Mouse (Mus musculus) left cerebral cortex, postnatal 10 days (tissue): ENCODE data around the gene Kdm2b. TPM values are rescaled to one million over a fixed set of nuclear protein-coding genes. Genes with fewer than 3 reads are reported as not detected.

Experiments
- DNase-seq, 2 experiments: peaks; one replicate each; pipeline ENCODE4 v3.0.0; 2021 to 2022; ENCODE audit warnings: low spot score in 2 of 2, mixed read lengths in 1 of 2; ENCODE audit errors: extremely low spot score in 1 of 2
- intact Hi-C: fragments of 180-260 bp; cut with DNase I; formaldehyde crosslinking; loops from one replicate; pipeline ENCODE4 v1.15.1; 2025
- total RNA-seq, 2 experiments: library from RNA; stranded (reverse); gene quantifications; 2 replicates each; pipeline ENCODE4 v1.2.3; 2021

Gene Kdm2b
- total RNA-seq, 2 experiments from 2014 or later = 48.9 to 51.1 TPM

- intact Hi-C loops = no loop called here
- no peak for DNase-seq
Observed at GRCm38 (mm10) chr5:122909481-122909880, 80.1 kb downstream of the Kdm2b start.

- intact Hi-C loops = no loop called here
- DNase-seq = no peak
Observed at GRCm38 (mm10) chr5:122908001-122908400, 81.6 kb downstream of the Kdm2b start.

GRCm38 (mm10) chr5:122907182-122907581 lies 82.4 kb downstream of the Kdm2b start:
- intact Hi-C loops = no loop called here
- DNase-seq = no peak

GRCm38 (mm10) chr5:122903165-122903564 lies 86.5 kb downstream of the Kdm2b start:
- DNase-seq = no peak
- intact Hi-C loops = no loop called here

GRCm38 (mm10) chr5:122902228-122902627 lies 87.4 kb downstream of the Kdm2b start:
- intact Hi-C loops = no loop called here

GRCm38 (mm10) chr5:122901666-122902065 lies 88.0 kb downstream of the Kdm2b start:
- DNase-seq = no peak
- intact Hi-C loops = no loop called here

More at GRCm38 (mm10) chr5:122902228-122902627, 87.4 kb downstream of the Kdm2b start:
- no peak for DNase-seq

GRCm38 (mm10) chr5:122901179-122901578 lies 88.4 kb downstream of the Kdm2b start:
- intact Hi-C loops = no loop called here
- no peak for DNase-seq

- DNase-seq = no peak
- intact Hi-C loops = no loop called here
Observed at GRCm38 (mm10) chr5:122900558-122901171, 89.0 kb downstream of the Kdm2b start.

- intact Hi-C loops = no loop called here
- DNase-seq = peak; percentile 81 to 94
Observed at GRCm38 (mm10) chr5:122899777-122900557, 89.7 kb downstream of the Kdm2b start.

- intact Hi-C loops = no loop called here
- no peak for DNase-seq
Observed at GRCm38 (mm10) chr5:122898963-122899776, 90.5 kb downstream of the Kdm2b start.

GRCm38 (mm10) chr5:122898153-122898552 lies 91.5 kb downstream of the Kdm2b start:
- intact Hi-C loops = no loop called here
- DNase-seq = no peak

GRCm38 (mm10) chr5:122894821-122895220 lies 94.8 kb downstream of the Kdm2b start:
- intact Hi-C loops = no loop called here
- no peak for DNase-seq

GRCm38 (mm10) chr5:122894007-122894637 lies 95.5 kb downstream of the Kdm2b start:
- intact Hi-C loops = no loop called here
- peak in 1 of 2 experiments; percentile 55 for DNase-seq

GRCm38 (mm10) chr5:122893270-122893669 lies 96.4 kb downstream of the Kdm2b start:
- DNase-seq = no peak
- intact Hi-C loops = no loop called here

- intact Hi-C loops = no loop called here
- no peak for DNase-seq
Observed at GRCm38 (mm10) chr5:122890396-122890795, 99.2 kb downstream of the Kdm2b start.

- intact Hi-C loops = no loop called here
- DNase-seq = no peak
Observed at GRCm38 (mm10) chr5:122888612-122889214, 100.9 kb downstream of the Kdm2b start.

- DNase-seq = no peak
- intact Hi-C loops = no loop called here
Observed at GRCm38 (mm10) chr5:122887926-122888611, 101.6 kb downstream of the Kdm2b start.

GRCm38 (mm10) chr5:122887033-122887432 lies 102.6 kb downstream of the Kdm2b start:
- intact Hi-C loops = no loop called here
- no peak for DNase-seq
